Mouse (Mus musculus): Measurements from ENCODE around the gene Erlin1.

Gene Erlin1

GRCm38 (mm10) chr19:44060226-44060625 is 9.4 kb downstream of the Erlin1 start:
- no peak for DNase-seq

DNA sequence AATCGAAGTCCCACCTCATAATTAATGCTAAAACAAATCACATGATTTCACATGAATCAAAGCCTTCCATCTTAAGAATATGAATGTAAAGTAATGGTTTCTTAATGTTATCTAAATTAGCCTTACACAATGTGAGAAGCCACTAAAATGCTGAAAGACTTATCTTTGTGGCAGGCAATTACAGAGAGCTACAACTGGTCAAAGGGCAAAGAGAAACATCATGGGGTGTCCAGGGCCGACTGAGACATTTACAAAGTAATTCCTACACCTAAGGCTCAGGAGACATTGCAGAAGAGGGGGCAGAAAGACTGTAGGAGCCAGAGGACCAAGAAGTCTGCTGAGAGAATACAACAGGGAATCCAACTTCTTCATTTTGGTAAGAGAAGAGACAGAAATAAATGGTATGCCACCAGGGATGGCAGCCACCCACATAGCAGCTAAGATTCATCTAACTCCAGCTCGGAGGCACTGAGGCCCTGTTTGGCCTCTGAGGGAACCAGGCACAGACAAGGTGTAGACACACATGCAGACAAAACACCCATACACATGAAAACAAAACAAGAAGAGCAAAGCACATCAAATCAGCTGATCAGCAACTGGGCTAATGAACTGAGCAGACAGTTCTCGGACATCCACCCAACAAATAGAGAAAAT is 14.3 kb downstream of the Erlin1 start:
- no peak for DNase-seq

DNA sequence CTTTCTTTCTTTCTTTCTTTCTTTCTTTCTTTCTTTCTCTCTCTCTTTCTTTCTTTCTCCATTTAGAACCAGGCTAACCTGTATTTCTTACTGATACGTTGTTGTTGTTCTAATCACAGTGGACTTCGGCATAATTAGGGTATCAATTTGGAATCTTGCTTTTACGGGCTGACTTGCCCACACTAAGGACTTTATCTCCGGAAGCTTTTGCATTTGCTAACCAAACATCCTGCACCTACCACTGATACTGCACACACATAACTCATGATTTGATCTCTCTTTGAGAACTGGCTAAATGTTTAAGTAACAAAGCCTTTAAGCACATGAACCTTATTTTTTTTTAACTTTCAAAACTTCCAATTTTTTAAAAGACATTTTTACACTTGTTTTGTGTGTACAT is 19.2 kb downstream of the Erlin1 start:
- DNase-seq: no peak

DNA sequence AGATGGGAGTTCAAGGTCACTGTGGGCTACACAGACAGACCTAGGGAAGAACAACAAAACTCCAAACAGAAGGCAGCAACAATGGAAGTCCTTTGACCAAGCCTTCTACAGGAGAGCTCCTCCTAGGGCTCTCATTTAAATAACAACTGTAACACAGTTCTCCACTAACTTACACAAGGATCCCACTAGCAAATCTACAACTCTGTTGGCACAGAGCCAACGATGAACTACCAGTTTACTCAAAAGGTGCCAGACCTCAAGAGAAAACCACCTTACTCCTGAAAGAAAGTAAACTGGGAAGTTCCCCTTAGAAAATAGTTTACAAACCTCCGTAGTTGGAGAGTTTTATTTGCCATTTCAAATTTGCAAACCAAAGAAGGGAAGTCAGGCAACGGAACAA is 20.3 kb downstream of the Erlin1 start:
- DNase-seq: no peak

GRCm38 (mm10) chr19:44045847-44046246 is 23.7 kb downstream of the Erlin1 start:
- no peak for DNase-seq

DNA sequence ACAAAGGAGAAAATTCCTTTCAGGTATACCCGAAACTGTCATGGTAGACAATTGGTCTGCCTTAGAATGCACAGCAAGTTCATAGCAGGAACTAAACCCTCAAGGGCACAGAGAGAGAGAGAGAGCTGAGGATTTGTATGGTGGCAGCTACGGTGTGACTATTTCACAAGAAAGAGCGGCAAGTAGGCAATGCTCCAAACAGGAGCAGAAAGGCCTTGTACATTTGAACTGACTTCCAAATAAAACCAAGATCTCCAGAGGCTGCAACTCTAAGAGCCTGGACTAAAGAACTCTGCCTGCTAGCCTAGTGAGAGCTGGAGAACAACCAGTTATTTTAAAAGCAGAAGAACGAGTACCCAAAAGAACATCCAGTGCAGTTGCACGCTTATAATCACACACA is 27.5 kb downstream of the Erlin1 start:
- no peak for DNase-seq

- DNase-seq: no peak
Measured at GRCm38 (mm10) chr19:44033396-44033795, 36.2 kb downstream of the Erlin1 start.

GRCm38 (mm10) chr19:44032046-44032744 is 37.4 kb downstream of the Erlin1 start:
- DNase-seq: no peak

DNA sequence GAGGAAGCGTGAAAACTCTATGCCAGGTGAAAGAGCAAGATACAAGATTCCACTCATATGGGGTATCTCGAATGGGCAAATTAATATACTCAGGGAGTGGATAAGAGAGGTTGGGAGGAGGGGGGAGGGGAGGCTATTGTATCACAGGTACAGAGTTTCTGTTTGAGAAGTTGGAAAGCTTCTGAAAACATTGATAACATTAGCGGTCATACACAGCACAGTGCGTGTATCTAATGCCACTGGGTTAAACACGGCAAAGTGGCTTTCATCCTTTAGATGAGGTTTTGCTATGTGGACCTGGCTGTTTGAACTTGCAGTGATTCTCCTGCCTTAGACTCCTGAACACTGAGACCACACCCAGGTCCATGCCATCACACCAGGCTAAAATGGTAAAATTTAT is 39.6 kb downstream of the Erlin1 start:
- no peak for DNase-seq

DNA sequence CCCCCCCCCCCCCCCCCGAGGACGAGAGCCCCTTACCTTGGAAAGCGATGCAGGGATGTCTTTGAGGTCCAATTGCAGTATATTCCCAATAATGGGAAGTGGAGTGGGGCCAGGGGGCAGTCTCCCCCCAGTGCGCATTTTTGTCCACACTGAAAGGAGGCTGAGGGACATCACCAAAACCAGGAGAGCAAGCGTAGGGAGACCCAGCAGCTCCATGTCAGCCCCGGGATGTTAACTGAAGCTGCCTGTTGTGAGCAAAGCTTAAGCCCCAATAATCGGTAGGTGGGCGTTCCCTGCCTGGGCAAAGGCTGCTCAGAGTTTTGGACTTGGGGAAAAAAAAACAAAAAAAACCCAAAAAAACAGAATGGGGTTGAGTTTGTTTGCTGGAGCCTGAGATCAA is 40.6 kb downstream of the Erlin1 start, which contains the start of gene Cyp2c23:
Gene Cyp2c23 (minus strand): TSS at position 237 of the 400 bp plus-strand sequence.
- DNase-seq: no peak

GRCm38 (mm10) chr19:44026956-44027530 is 42.5 kb downstream of the Erlin1 start:
- no peak for DNase-seq

GRCm38 (mm10) chr19:44024921-44025585 is 44.5 kb downstream of the Erlin1 start:
- no peak for DNase-seq

DNA sequence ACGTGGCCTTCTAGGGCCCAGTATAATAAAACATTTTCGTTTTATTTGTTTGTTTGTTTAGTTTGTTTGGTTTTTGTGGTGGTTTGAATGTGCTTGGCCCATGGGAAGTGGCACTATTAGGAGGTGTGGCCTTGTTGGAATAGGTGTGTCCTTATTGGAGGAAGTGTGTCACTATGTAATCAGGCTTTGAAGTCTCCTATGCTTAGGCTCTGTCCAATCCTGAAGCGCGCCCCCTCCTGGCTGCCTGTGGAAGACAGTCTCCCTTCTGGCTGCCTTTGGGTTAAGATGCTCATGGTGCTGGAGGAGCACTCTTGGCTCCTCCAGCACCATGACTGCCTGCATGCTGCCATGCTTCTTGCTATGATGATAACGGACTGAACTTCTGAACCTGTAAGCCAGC is 46.5 kb downstream of the Erlin1 start:
- peak; percentile 25 for DNase-seq

DNA sequence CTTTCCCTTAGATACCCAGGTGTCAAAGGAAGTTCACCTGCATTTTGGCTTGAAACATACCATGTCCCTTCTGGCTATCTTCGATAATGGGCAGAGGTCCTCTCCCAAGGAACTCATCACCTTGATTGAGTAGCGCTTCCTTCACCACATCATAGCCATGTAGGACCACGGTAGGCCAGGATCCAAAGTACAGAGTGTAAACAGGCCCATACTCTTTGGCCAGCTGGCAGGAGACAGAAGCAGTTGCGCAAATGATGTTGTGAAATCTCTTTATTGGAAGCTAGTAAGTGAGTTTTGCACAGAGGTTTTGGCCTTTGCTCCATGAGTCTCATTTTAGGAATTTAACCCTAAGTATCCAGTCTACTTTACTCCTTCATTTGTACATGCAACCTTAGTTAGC is 48.1 kb downstream of the Erlin1 start:
- DNase-seq: no peak

- no peak for DNase-seq
Measured at GRCm38 (mm10) chr19:44019739-44020138, 49.8 kb downstream of the Erlin1 start.

DNA sequence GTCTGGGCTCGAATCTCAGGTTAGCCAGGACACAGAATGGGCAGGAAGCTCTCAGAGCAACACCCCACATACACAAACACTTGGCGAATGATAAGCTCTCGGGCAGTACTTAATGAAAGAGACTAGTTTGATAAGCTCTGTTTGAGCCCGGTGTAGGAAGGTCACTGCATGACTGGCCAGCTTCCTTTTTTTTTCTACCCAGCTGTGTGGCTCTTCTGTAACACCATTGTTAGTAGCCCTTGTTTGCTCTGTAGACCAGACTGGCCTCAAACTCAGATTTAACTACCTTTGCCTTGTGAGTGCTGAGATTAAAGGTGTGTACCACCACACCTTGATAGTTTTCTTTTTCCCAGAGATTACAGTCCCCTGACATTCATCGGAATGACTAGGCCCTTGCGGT is 55.7 kb downstream of the Erlin1 start:
- no peak for DNase-seq

- no peak for DNase-seq
Measured at GRCm38 (mm10) chr19:44008784-44009183, 60.8 kb downstream of the Erlin1 start.

GRCm38 (mm10) chr19:44007186-44007585 is 62.4 kb downstream of the Erlin1 start:
- no peak for DNase-seq

- DNase-seq: no peak
Measured at GRCm38 (mm10) chr19:44005025-44005424, 64.6 kb downstream of the Erlin1 start.

- no peak for DNase-seq
Measured at GRCm38 (mm10) chr19:44004261-44004660, 65.3 kb downstream of the Erlin1 start.

GRCm38 (mm10) chr19:44000720-44001119 is 68.9 kb downstream of the Erlin1 start:
- DNase-seq: no peak

- no peak for DNase-seq
Measured at GRCm38 (mm10) chr19:44000061-44000460, 69.5 kb downstream of the Erlin1 start.

DNA sequence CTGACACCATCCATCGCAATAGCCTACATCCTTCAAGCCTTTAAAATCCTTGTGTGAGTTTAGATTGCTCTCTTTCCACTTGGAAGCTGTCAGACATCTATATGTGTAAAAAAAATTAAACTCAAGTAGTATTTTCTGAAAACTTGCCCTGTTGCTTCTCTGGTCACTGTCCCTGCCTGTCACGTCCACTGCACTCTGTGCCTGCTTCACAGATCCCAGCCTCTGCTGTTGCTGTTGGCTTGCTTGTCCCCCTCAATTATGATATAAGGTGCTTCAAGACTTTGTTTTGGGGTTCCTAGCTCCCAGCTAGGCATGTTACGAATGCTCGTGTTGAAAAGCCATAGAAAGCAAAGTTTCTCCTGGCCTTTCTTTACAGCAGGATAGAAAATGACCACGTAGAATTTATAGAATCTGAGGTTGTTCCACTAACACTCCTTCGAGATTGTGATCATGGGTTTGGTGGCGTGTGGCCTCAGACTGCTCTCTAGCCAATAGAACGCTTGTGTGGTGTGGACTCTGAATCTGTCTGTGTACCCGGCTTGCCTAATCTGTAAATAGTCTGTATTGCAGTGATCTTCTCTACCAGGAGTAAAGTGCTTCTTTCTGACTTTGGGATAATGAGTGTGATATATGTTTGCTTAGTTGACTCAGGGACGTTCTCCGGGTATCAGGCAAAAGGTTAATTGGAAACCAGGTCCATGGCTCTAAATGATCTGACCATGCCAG is 70.6 kb downstream of the Erlin1 start:
- no peak for DNase-seq
